Comparison of ENCODE assay signal across 13 mouse cellular contexts in the genomic region with DNA sequence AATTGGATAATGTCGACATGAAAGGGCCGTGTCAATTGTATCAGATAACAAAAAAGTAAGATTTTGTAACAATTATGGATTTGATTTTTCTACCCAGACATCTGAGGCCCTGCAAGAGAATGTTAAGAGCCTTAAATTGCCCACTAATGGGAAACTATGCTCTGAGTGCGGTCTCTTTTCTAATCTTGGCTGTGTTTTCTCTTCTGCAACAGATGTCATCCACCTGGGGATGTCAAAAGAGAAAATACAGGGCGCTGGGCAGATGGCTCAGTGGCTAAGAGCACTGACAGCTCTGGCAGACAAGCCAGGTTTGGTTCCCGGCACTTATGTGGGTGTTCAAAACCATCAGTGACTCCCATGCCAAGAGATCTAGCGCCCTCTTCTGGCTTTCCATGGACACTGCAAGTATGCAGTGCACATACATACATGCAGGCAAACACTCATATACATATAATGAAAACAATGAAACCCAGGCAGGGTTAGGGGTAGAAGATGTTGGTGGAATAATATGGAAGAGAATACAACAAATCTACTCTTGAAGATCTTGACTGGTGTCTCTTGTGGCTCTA. TPM values are rescaled to one million over a fixed set of nuclear protein-coding genes. Genes with fewer than 3 reads are reported as not detected.
A peak's percentile ranks its signal among the peaks of the same experiment; 100 is the strongest.
DNase-seq lines count a peak whose midpoint lies in the region; ATAC-seq lines count a peak whose summit lies in the region.
"Had no signal": no experiment of that assay in that cellular context is flagged by ENCODE, and none has a peak within 500 bp of the region (broad histone marks: within the 10 kb centered on the region; RNA-seq: fewer than 3 reads in every experiment).

No protein-coding gene starts in this region.

- H3K9me3 ChIP-seq in kidney, embryonic 15.5 days (replicated peaks) = peaks cover 4% of the 10 kb centered on the region
- no peaks in the 10 kb centered on the region for H3K9me3 ChIP-seq in embryonic facial prominence, embryonic 13.5 days
- H3K9me3 ChIP-seq in stomach, embryonic 16.5 days (replicated peaks; ENCODE audit: control insufficient read depth, low read length) = 0 out of 2 replicates have a peak, but pooled peaks cover 4% of the 10 kb centered on the region

- H3K4me2 ChIP-seq in kidney, embryonic 15.5 days = no peak overlapping the region
- peak overlapping the region; percentile 30; the same call in 1 of the 2 replicates for H3K4me2 ChIP-seq in embryonic facial prominence, embryonic 13.5 days
- H3K4me2 ChIP-seq in stomach, embryonic 16.5 days (ENCODE audit: low read depth, low read length) = no peak overlapping the region

- H3K36me3 ChIP-seq in kidney, embryonic 15.5 days = no peaks in the 10 kb centered on the region
- no peaks in the 10 kb centered on the region for H3K36me3 ChIP-seq in embryonic facial prominence, embryonic 13.5 days
- H3K36me3 ChIP-seq in stomach, embryonic 16.5 days (ENCODE audit: control insufficient read depth, insufficient read depth, low read length) = no peaks in the 10 kb centered on the region

- H3K27ac ChIP-seq in kidney, embryonic 15.5 days = peak overlapping the region; percentile 51; the same call in 1 of the 2 replicates
- H3K27ac ChIP-seq in embryonic facial prominence, embryonic 13.5 days = peak overlapping the region; percentile 68
- peak overlapping the region; percentile 53 for H3K27ac ChIP-seq in stomach, embryonic 16.5 days (ENCODE audit: low read length)
- H3K27ac ChIP-seq: left cerebral cortex, adult 2 months had no signal

- no peak overlapping the region for H3K9ac ChIP-seq in kidney, embryonic 15.5 days
- H3K9ac ChIP-seq in embryonic facial prominence, embryonic 13.5 days = no peak overlapping the region
- H3K9ac ChIP-seq in stomach, embryonic 16.5 days (ENCODE audit: low read length) = no peak overlapping the region

- no peak for ATAC-seq in kidney, embryonic 15.5 days (replicated peaks; ENCODE audit: low FRiP score)
- ATAC-seq in embryonic facial prominence, embryonic 13.5 days (ENCODE audit: insufficient number of reproducible peaks, insufficient read depth, low FRiP score, low TSS enrichment, low read depth) = no peak
- no peak for ATAC-seq in stomach, embryonic 16.5 days (ENCODE audit: insufficient read depth, low FRiP score)
- ATAC-seq: Patski had no signal

- DNase-seq in kidney, postnatal 10 days = no peak
- DNase-seq in thymus, postnatal 14 days = peak; percentile 44
- DNase-seq in thymus, postnatal 10 days (ENCODE audit: low spot score in 2 of 2) = no peak
- no peak for DNase-seq in layer of hippocampus, postnatal 14 days (ENCODE audit: low spot score in 2 of 2)
- no peak for DNase-seq in adrenal gland, postnatal 10 days
- DNase-seq: adrenal gland, postnatal 36 days; cerebellum, adult 2 months had no signal

- no peaks in the 10 kb centered on the region for H3K27me3 ChIP-seq in kidney, embryonic 15.5 days
- peaks cover 16% of the 10 kb centered on the region for H3K27me3 ChIP-seq in embryonic facial prominence, embryonic 13.5 days
- no peaks in the 10 kb centered on the region for H3K27me3 ChIP-seq in stomach, embryonic 16.5 days (ENCODE audit: control insufficient read depth, insufficient read depth, low read length)
- H3K27me3 ChIP-seq: Patski had no signal

- H3K4me1 ChIP-seq in kidney, embryonic 15.5 days = peaks cover 18% of the 10 kb centered on the region
- H3K4me1 ChIP-seq in embryonic facial prominence, embryonic 13.5 days = peaks cover 35% of the 10 kb centered on the region
- peaks cover 24% of the 10 kb centered on the region for H3K4me1 ChIP-seq in stomach, embryonic 16.5 days (ENCODE audit: control insufficient read depth, insufficient read depth, low read length)

- WGBS in kidney, embryonic 15.5 days = 70% methylated on average over 6 of the region's 6 CpGs
- WGBS in embryonic facial prominence, embryonic 13.5 days = 31% methylated on average over 6 of the region's 6 CpGs
- WGBS in stomach, embryonic 16.5 days = 38% methylated on average over 6 of the region's 6 CpGs

- H3K4me3 ChIP-seq in kidney, embryonic 15.5 days (replicated peaks) = no peak overlapping the region
- no peak overlapping the region for H3K4me3 ChIP-seq in embryonic facial prominence, embryonic 13.5 days
- H3K4me3 ChIP-seq in stomach, embryonic 16.5 days (replicated peaks; ENCODE audit: low read length) = no peak overlapping the region
- H3K4me3 ChIP-seq: left cerebral cortex, adult 2 months had no signal

RNA-seq across cellular contexts. Expression of a gene that starts 19.0 kb away (rescaled TPM):
- 0.48 and 0.62 TPM in 2 replicates for polyA plus RNA-seq in kidney, embryonic 15.5 days (2015; fragmentation: Nextera tagmentation; extraction: Ambion mirVana)
- 0.48 and 0.93 TPM in 2 replicates for polyA plus RNA-seq in embryonic facial prominence, embryonic 13.5 days (2015; fragmentation: Nextera tagmentation; extraction: Ambion mirVana)
- polyA plus RNA-seq in stomach, embryonic 16.5 days (2015; fragmentation: Nextera tagmentation; extraction: Ambion mirVana) = 4.0 and 4.4 TPM in 2 replicates
- 1 to 10 TPM; 1.6 to 1.7 TPM for total RNA-seq in layer of hippocampus, postnatal 14 days (2021)
- total RNA-seq in adrenal gland, postnatal 10 days (2021) = 1 to 10 TPM; 7.0 to 7.2 TPM

RNA-seq across cellular contexts. Expression of a gene that starts 47.0 kb away (rescaled TPM):
- polyA plus RNA-seq in kidney, embryonic 15.5 days (2015; fragmentation: Nextera tagmentation; extraction: Ambion mirVana) = 0.26 TPM in 1 of 2 replicates, not detected in the other
- 0.34 TPM in 1 of 2 replicates, not detected in the other for polyA plus RNA-seq in embryonic facial prominence, embryonic 13.5 days (2015; fragmentation: Nextera tagmentation; extraction: Ambion mirVana)
- 0.54 and 0.59 TPM in 2 replicates for polyA plus RNA-seq in stomach, embryonic 16.5 days (2015; fragmentation: Nextera tagmentation; extraction: Ambion mirVana)
- under 1 TPM in 1 of 2 experiments, not detected in 1; 0.36 TPM for total RNA-seq in layer of hippocampus, postnatal 14 days (2021)
- under 1 TPM in 1 of 2 experiments, not detected in 1; 0.55 TPM for total RNA-seq in adrenal gland, postnatal 10 days (2021)
- total RNA-seq: adrenal gland, postnatal 36 days; megakaryocyte progenitor cell, adult 5-6 weeks had no signal
